Mouse (Mus musculus) forebrain, embryonic 10.5 days (tissue): ENCODE measurements at regions not wholly inside any gene's neighbourhood (a gene's known extent, or its start where the extent isn't known, plus 50 kb on each side); places are given as distances from the start of the nearest gene placed in this dataset. TPM values are rescaled to one million over a fixed set of nuclear protein-coding genes. Genes with fewer than 3 reads are reported as not detected.

Experiments used
- DNase-seq: peaks from one replicate; pipeline ENCODE4 v3.0.0-alpha.2; 2017; ENCODE audit warnings: low spot score; ENCODE audit errors: extremely low spot score
- H3K27ac ChIP-seq: fragments of 300-500 bp; sonication (generic); 2 replicates; pipeline ENCODE4 v1.5.1; 2016; ENCODE audit warnings: mild to moderate bottlenecking
- H3K27me3 ChIP-seq: fragments of 300-500 bp; sonication (generic); 2 replicates; pipeline ENCODE4 v1.6.1; 2016; ENCODE audit warnings: mild to moderate bottlenecking; ENCODE audit not compliant: poor library complexity, severe bottlenecking
- H3K36me3 ChIP-seq: fragments of 300-500 bp; sonication (generic); replicated peaks from 2 replicates; pipeline ENCODE4 v1.6.1; 2016; ENCODE audit warnings: mild to moderate bottlenecking, moderate library complexity
- H3K4me1 ChIP-seq: fragments of 300-500 bp; sonication (generic); 2 replicates; pipeline ENCODE4 v1.6.1; 2016
- H3K4me3 ChIP-seq: fragments of 300-500 bp; sonication (generic); 2 replicates; pipeline ENCODE4 v1.5.1; 2016; ENCODE audit warnings: mild to moderate bottlenecking, moderate library complexity
- H3K9me3 ChIP-seq: fragments of 300-500 bp; sonication (generic); 2 replicates; pipeline ENCODE4 v1.6.1; 2016; ENCODE audit warnings: mild to moderate bottlenecking, moderate library complexity
- WGBS: fragments of 180-500 bp; shearing (Covaris S2); methylation state at CpG from one replicate; pipeline ENCODE4 v1.1.7; 2016; 5-methylcytosine and 5-hydroxymethylcytosine counted together
- microRNA-seq: library from miRNA; unstranded; fragments of <30 nt; microRNA quantifications from one replicate; pipeline ENCODE4, GENCODE M21; 2017

- Histone ChIP-seq H3K4me1 (peaks cover 12% of the 10 kb centered on the region), H3K27ac (peak overlapping the region; percentile 40), H3K36me3 (no peaks in the 10 kb centered on the region), H3K27me3 (no peaks in the 10 kb centered on the region), H3K9me3 (no peaks in the 10 kb centered on the region), H3K4me3 (no peak overlapping the region)
- WGBS, result 38% methylated on average over 6 of the region's 6 CpGs
- DNase-seq, result no peak
Observed at GRCm38 (mm10) chr4:103536534-103537265, 82.5 kb upstream of the Dab1 start.

DNA sequence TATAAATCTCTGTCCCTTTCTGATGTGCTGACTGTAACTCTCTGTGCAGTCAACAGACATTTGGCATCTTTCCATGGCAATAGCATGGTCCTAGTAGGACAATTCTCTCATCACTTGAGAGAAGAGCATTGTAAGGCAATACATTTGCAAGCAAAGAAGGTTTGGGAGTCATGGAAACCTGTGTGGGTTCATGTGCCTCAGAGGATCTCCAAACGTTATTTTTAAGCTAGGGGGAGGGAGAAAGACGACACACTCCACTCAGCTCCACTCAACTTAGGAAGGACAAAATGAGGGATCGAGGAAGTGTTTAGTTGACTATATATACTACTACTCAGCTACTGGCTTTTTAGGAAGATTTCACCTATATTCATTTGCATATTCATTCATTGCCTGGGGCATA is 78.2 kb upstream of the Dab1 start:
- DNase-seq, result no peak
- H3K27ac ChIP-seq, result no peak overlapping the region
- no peaks in the 10 kb centered on the region for H3K27me3 ChIP-seq
- H3K4me1 ChIP-seq, result peaks cover 11% of the 10 kb centered on the region
- no peak overlapping the region for H3K4me3 ChIP-seq
- H3K9me3 ChIP-seq, result no peaks in the 10 kb centered on the region
- WGBS, result 79% methylated on average over 3 of the region's 3 CpGs
- H3K36me3 ChIP-seq, result no peaks in the 10 kb centered on the region

- Histone ChIP-seq H3K4me3 (no peak overlapping the region), H3K27me3 (no peaks in the 10 kb centered on the region), H3K36me3 (no peaks in the 10 kb centered on the region), H3K9me3 (no peaks in the 10 kb centered on the region), H3K27ac (no peak overlapping the region), H3K4me1 (no peaks in the 10 kb centered on the region)
- DNase-seq, result no peak
Observed at GRCm38 (mm10) chr4:103547297-103547696, 71.9 kb upstream of the Dab1 start.

GRCm38 (mm10) chr4:103552476-103552875 is 66.7 kb upstream of the Dab1 start:
- no peak for DNase-seq
- H3K27ac ChIP-seq, result no peak overlapping the region
- no peaks in the 10 kb centered on the region for H3K27me3 ChIP-seq
- no peaks in the 10 kb centered on the region for H3K36me3 ChIP-seq
- H3K9me3 ChIP-seq, result no peaks in the 10 kb centered on the region
- H3K4me3 ChIP-seq, result no peak overlapping the region
- 81% methylated on average over 3 of the region's 3 CpGs for WGBS
- H3K4me1 ChIP-seq, result peaks cover 21% of the 10 kb centered on the region

DNA sequence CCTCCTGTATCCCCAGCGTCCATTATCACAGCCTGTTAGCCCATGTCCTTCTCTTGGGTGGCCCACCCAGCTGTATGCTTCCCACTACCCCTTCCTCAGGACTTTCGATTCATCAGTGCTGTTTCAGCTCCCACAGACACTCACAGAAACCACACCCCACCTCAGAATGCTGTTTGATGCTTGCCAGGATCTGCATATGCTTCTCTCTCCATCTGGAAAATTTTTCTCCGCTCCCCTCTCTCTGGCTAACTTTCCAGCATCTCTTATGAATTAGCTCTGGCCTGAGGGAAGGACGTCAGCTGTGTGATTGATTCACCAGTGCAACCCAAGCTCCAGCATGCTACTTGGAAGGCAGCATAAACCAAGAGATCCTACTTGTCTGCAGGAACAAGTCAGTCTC is 66.0 kb upstream of the Dab1 start:
- Histone ChIP-seq H3K4me3 (no peak overlapping the region), H3K36me3 (no peaks in the 10 kb centered on the region), H3K27me3 (no peaks in the 10 kb centered on the region), H3K27ac (no peak overlapping the region), H3K9me3 (no peaks in the 10 kb centered on the region), H3K4me1 (peaks cover 21% of the 10 kb centered on the region)
- 79% methylated on average over 4 of the region's 4 CpGs for WGBS
- no peak for DNase-seq

DNA sequence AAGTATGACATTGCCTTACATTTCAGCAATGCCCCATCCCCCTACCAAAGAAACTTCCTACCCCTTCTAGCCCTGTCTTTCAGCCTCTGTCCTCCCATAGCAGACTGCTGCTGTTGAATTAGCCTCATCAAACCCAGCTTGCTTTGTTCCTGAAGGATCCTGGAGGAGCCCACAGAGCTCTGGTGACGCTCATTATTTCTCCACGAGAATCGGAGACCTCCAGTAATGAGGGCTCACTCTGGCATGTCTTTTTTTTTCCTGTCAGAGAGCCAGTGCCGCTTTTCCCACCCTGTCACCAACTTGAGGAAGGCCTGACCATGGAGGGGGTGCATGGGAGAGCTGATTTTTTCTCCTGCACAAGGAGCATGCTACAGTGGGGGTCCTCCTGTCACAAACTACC is 64.6 kb upstream of the Dab1 start:
- H3K27me3 ChIP-seq, result no peaks in the 10 kb centered on the region
- no peaks in the 10 kb centered on the region for H3K9me3 ChIP-seq
- no peak overlapping the region for H3K4me3 ChIP-seq
- peaks cover 21% of the 10 kb centered on the region for H3K4me1 ChIP-seq
- H3K27ac ChIP-seq, result no peak overlapping the region
- H3K36me3 ChIP-seq, result no peaks in the 10 kb centered on the region
- DNase-seq, result no peak
- 55% methylated on average over 4 of the region's 4 CpGs for WGBS

Small RNA genes in the stretch of these regions (microRNA-seq; reads per million reads assigned to microRNA genes)
- gene Gm23064, result not detected
